Mouse (Mus musculus) embryonic facial prominence, embryonic 11.5 days (tissue): ENCODE data around the gene Casr. TPM values are rescaled to one million over a fixed set of nuclear protein-coding genes. Genes with fewer than 3 reads are reported as not detected.

Experiments used
- ATAC-seq: fragments of 200-750 bp; cut with Nextera tagmentation; replicated peaks from 2 replicates; pipeline ENCODE4 v1.8.0; 2017; ENCODE audit warnings: low read depth; ENCODE audit not compliant: insufficient number of reproducible peaks, low FRiP score, low TSS enrichment
- DNase-seq: peaks from one replicate; pipeline ENCODE4 v3.0.0-alpha.2; 2015; ENCODE audit warnings: low spot score
- H3K27ac ChIP-seq: fragments of 300-500 bp; sonication (generic); replicated peaks from 2 replicates; pipeline ENCODE4 v1.5.1; 2014; ENCODE audit warnings: mild to moderate bottlenecking, low read depth, low read length, control low read depth
- H3K27me3 ChIP-seq: fragments of 300-500 bp; sonication (generic); 2 replicates; pipeline ENCODE4 v1.6.1; 2014; ENCODE audit warnings: mild to moderate bottlenecking, low read length, moderate library complexity, mixed read lengths; ENCODE audit not compliant: control insufficient read depth, insufficient read depth
- H3K36me3 ChIP-seq: fragments of 300-500 bp; sonication (generic); replicated peaks from 2 replicates; pipeline ENCODE4 v1.6.1; 2014; ENCODE audit warnings: low read depth, mild to moderate bottlenecking, low read length, moderate library complexity, mixed read lengths; ENCODE audit not compliant: control insufficient read depth, insufficient read depth
- H3K4me1 ChIP-seq: fragments of 300-500 bp; sonication (generic); 2 replicates; pipeline ENCODE4 v1.6.1; 2014; ENCODE audit warnings: low read length, mixed read lengths; ENCODE audit not compliant: control insufficient read depth, insufficient read depth
- H3K4me2 ChIP-seq: fragments of 300-500 bp; sonication (generic); 2 replicates; pipeline ENCODE4 v1.6.1; 2014; ENCODE audit warnings: low read depth, mild to moderate bottlenecking, control low read depth, low read length, moderate library complexity
- H3K4me3 ChIP-seq: fragments of 300-500 bp; sonication (generic); 2 replicates; pipeline ENCODE4 v1.5.1; 2014; ENCODE audit warnings: low read depth, low read length, control low read depth
- H3K9ac ChIP-seq: fragments of 300-500 bp; sonication (generic); replicated peaks from 2 replicates; pipeline ENCODE4 v1.6.1; 2014; ENCODE audit warnings: mild to moderate bottlenecking, control low read depth, low read length
- H3K9me3 ChIP-seq: fragments of 300-500 bp; sonication (generic); replicated peaks from 2 replicates; pipeline ENCODE4 v1.6.1; 2016; ENCODE audit warnings: mild to moderate bottlenecking, low read length, inconsistent platforms, mixed read lengths; ENCODE audit not compliant: control insufficient read depth
- WGBS: fragments of 180-500 bp; shearing (Covaris S2); extraction: QIAGEN DNeasy Blood & Tissue Kit; methylation state at CpG from one replicate; pipeline ENCODE4 v1.1.7; 2014; 5-methylcytosine and 5-hydroxymethylcytosine counted together
- polyA plus RNA-seq: library from polyadenylated mRNA; unstranded; fragments of >200 nt; fragmentation: Nextera tagmentation; extraction: Ambion mirVana; gene quantifications from 2 replicates; pipeline ENCODE4 v1.2.1, GENCODE M21; 2014

The Casr gene
- polyA plus RNA-seq, 1 experiment from 2014 or later = 0.39 TPM

- 53% methylated on average over 4 of the region's 4 CpGs for WGBS
- no peaks in the 10 kb centered on the region for H3K27me3 ChIP-seq
- H3K36me3 ChIP-seq = no peaks in the 10 kb centered on the region
- no peak for DNase-seq
- no peak overlapping the region for H3K27ac ChIP-seq
- H3K4me2 ChIP-seq = no peak overlapping the region
- no peaks in the 10 kb centered on the region for H3K9me3 ChIP-seq
- H3K4me3 ChIP-seq = no peak overlapping the region
- no peak overlapping the region for H3K9ac ChIP-seq
- no peak for ATAC-seq
- H3K4me1 ChIP-seq = no peaks in the 10 kb centered on the region
These were observed 56.0 kb downstream of the Casr start for GRCm38 (mm10) chr16:36505913-36506312.

GRCm38 (mm10) chr16:36505134-36505533, 56.8 kb downstream of the Casr start:
- ATAC-seq (no peak), DNase-seq (no peak)
- H3K27me3 ChIP-seq = no peaks in the 10 kb centered on the region
- H3K9me3 ChIP-seq = no peaks in the 10 kb centered on the region
- no peaks in the 10 kb centered on the region for H3K4me1 ChIP-seq
- no peak overlapping the region for H3K9ac ChIP-seq
- H3K4me2 ChIP-seq = no peak overlapping the region
- 83% methylated on average over 3 of the region's 3 CpGs for WGBS
- H3K4me3 ChIP-seq = no peak overlapping the region
- no peak overlapping the region for H3K27ac ChIP-seq
- H3K36me3 ChIP-seq = no peaks in the 10 kb centered on the region

GRCm38 (mm10) chr16:36502286-36502685, 59.7 kb downstream of the Casr start:
- H3K4me2 ChIP-seq = no peak overlapping the region
- ATAC-seq (no peak), DNase-seq (no peak)
- H3K27ac ChIP-seq = no peak overlapping the region
- no peak overlapping the region for H3K4me3 ChIP-seq
- WGBS = 75% methylated on average over 2 of the region's 2 CpGs
- no peaks in the 10 kb centered on the region for H3K9me3 ChIP-seq
- H3K4me1 ChIP-seq = no peaks in the 10 kb centered on the region
- no peaks in the 10 kb centered on the region for H3K27me3 ChIP-seq
- no peaks in the 10 kb centered on the region for H3K36me3 ChIP-seq
- H3K9ac ChIP-seq = no peak overlapping the region

- no peaks in the 10 kb centered on the region for H3K9me3 ChIP-seq
- no peaks in the 10 kb centered on the region for H3K36me3 ChIP-seq
- H3K4me1 ChIP-seq = no peaks in the 10 kb centered on the region
- H3K4me3 ChIP-seq = no peak overlapping the region
- no peak for ATAC-seq
- WGBS = 89% methylated on average over 1 of the region's 1 CpGs
- H3K27ac ChIP-seq = no peak overlapping the region
- DNase-seq = no peak
- no peaks in the 10 kb centered on the region for H3K27me3 ChIP-seq
- no peak overlapping the region for H3K9ac ChIP-seq
- no peak overlapping the region for H3K4me2 ChIP-seq
These were observed 69.5 kb downstream of the Casr start for GRCm38 (mm10) chr16:36492420-36492819.

GRCm38 (mm10) chr16:36476866-36477265, 85.1 kb downstream of the Casr start:
- no peaks in the 10 kb centered on the region for H3K36me3 ChIP-seq
- no peaks in the 10 kb centered on the region for H3K27me3 ChIP-seq
- no peak overlapping the region for H3K4me2 ChIP-seq
- 82% methylated on average over 9 of the region's 9 CpGs for WGBS
- no peak overlapping the region for H3K9ac ChIP-seq
- no peaks in the 10 kb centered on the region for H3K9me3 ChIP-seq
- ATAC-seq = no peak
- H3K4me3 ChIP-seq = no peak overlapping the region
- no peak for DNase-seq
- no peak overlapping the region for H3K27ac ChIP-seq
- H3K4me1 ChIP-seq = no peaks in the 10 kb centered on the region

GRCm38 (mm10) chr16:36475530-36475929, 86.4 kb downstream of the Casr start:
- no peak for ATAC-seq
- H3K4me2 ChIP-seq = no peak overlapping the region

GRCm38 (mm10) chr16:36474849-36475248, 87.1 kb downstream of the Casr start:
- H3K4me3 ChIP-seq = no peak overlapping the region
- WGBS = 81% methylated on average over 2 of the region's 2 CpGs
- ATAC-seq (no peak), DNase-seq (no peak)
- no peaks in the 10 kb centered on the region for H3K9me3 ChIP-seq
- H3K27ac ChIP-seq = no peak overlapping the region
- no peaks in the 10 kb centered on the region for H3K36me3 ChIP-seq
- no peak overlapping the region for H3K9ac ChIP-seq
- no peaks in the 10 kb centered on the region for H3K27me3 ChIP-seq
- no peaks in the 10 kb centered on the region for H3K4me1 ChIP-seq
- H3K4me2 ChIP-seq = no peak overlapping the region

More at GRCm38 (mm10) chr16:36475530-36475929, 86.4 kb downstream of the Casr start:
- H3K9me3 ChIP-seq = no peaks in the 10 kb centered on the region
- no peak for DNase-seq
- H3K9ac ChIP-seq = no peak overlapping the region
- H3K4me3 ChIP-seq = no peak overlapping the region
- WGBS = 86% methylated on average over 3 of the region's 3 CpGs
- H3K27ac ChIP-seq = no peak overlapping the region
- no peaks in the 10 kb centered on the region for H3K27me3 ChIP-seq
- no peaks in the 10 kb centered on the region for H3K4me1 ChIP-seq
- no peaks in the 10 kb centered on the region for H3K36me3 ChIP-seq

- 49% methylated on average over 17 of the region's 17 CpGs for WGBS
- H3K9me3 ChIP-seq = no peaks in the 10 kb centered on the region
- no peaks in the 10 kb centered on the region for H3K36me3 ChIP-seq
- ATAC-seq (no peak), DNase-seq (peak; percentile 66)
- no peak overlapping the region for H3K9ac ChIP-seq
- H3K27me3 ChIP-seq = no peaks in the 10 kb centered on the region
- H3K4me1 ChIP-seq = no peaks in the 10 kb centered on the region
- no peak overlapping the region for H3K27ac ChIP-seq
- no peak overlapping the region for H3K4me2 ChIP-seq
- no peak overlapping the region for H3K4me3 ChIP-seq
These were observed 88.4 kb downstream of the Casr start for GRCm38 (mm10) chr16:36473217-36474216.
